Mouse (Mus musculus) bone marrow, adult 2 months (tissue): ENCODE data around the gene Rin1.
"Not testable (repeated sequence)": the region's sequence is repeated elsewhere in the genome, so short reads cannot be mapped to it uniquely, and the experiment has no call there.

Experiments
- CTCF ChIP-seq: fragments of 200-500 bp; IDR thresholded peaks from 2 replicates; pipeline ENCODE4 v1.5.1; 2011; ENCODE audit warnings: low read length, control low read depth; ENCODE audit not compliant: control insufficient read depth, insufficient read depth
- POLR2A ChIP-seq: fragments of 200-500 bp; IDR thresholded peaks from 2 replicates; pipeline ENCODE4 v1.6.1; 2011; ENCODE audit warnings: low read depth, mild to moderate bottlenecking, control low read depth, low read length, borderline replicate concordance; ENCODE audit not compliant: control insufficient read depth

DNA sequence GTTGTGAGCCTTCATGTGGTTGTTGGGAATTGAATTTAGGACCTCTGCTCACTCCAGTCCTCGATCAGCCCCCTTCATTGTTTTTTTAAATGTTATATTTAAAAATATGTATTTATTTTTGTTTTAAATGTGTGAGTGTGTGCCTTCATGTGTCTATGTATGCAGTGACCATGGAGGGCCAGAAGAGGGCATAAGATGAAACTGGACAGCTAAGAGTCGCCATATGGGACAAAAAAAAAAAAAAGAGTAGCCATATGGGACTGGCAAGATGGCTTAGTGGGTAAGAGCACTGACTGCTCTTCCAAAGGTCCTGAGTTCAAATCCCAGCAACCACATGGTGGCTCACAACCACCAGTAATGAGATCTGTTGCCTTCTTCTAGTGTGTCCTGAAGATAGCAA lies 46.6 kb upstream of the Rin1 start:
- not testable (repeated sequence) for TF ChIP-seq POLR2A, CTCF
